Mouse (Mus musculus) right cerebral cortex, adult 2 months (tissue): ENCODE measurements around the gene Pus1.

Experiments
- DNase-seq, 2 experiments: peaks; one replicate each; pipeline ENCODE4 v3.0.0; 2021 to 2022; ENCODE audit warnings: low spot score in 2 of 2

The Pus1 gene

GRCm38 (mm10) chr5:110779998-110780760 lies at the start of gene Pus1:
Pus1 (minus strand) TSS chr5:110780659.
- peak; percentile 95 to 98 for DNase-seq

- no peak for DNase-seq
Observed at GRCm38 (mm10) chr5:110827576-110827975, 47.1 kb upstream of the Pus1 start.

GRCm38 (mm10) chr5:110826781-110827495 lies 46.5 kb upstream of the Pus1 start:
- DNase-seq, result peak in 1 of 2 experiments; percentile 10

- DNase-seq, result no peak
Observed at GRCm38 (mm10) chr5:110824421-110824820, 44.0 kb upstream of the Pus1 start.

GRCm38 (mm10) chr5:110809667-110810325 lies 29.3 kb upstream of the Pus1 start, which contains the start of gene Ulk1:
Ulk1 (minus strand) TSS chr5:110810097.
- DNase-seq, result peak; percentile 99

- DNase-seq, result no peak
Observed at GRCm38 (mm10) chr5:110808821-110809666, 28.6 kb upstream of the Pus1 start.

GRCm38 (mm10) chr5:110808061-110808631 lies 27.7 kb upstream of the Pus1 start:
- DNase-seq, result peak; percentile 81 to 89

GRCm38 (mm10) chr5:110807453-110807852 lies 27.0 kb upstream of the Pus1 start:
- no peak for DNase-seq

GRCm38 (mm10) chr5:110806676-110807075 lies 26.2 kb upstream of the Pus1 start:
- no peak for DNase-seq

- DNase-seq, result no peak
Observed at GRCm38 (mm10) chr5:110806154-110806553, 25.7 kb upstream of the Pus1 start.

- no peak for DNase-seq
Observed at GRCm38 (mm10) chr5:110804012-110804743, 23.7 kb upstream of the Pus1 start.

GRCm38 (mm10) chr5:110802809-110803208 lies 22.4 kb upstream of the Pus1 start:
- DNase-seq, result no peak

- DNase-seq, result no peak
Observed at GRCm38 (mm10) chr5:110802186-110802585, 21.7 kb upstream of the Pus1 start.

- DNase-seq, result no peak
Observed at GRCm38 (mm10) chr5:110801036-110801624, 20.7 kb upstream of the Pus1 start.

GRCm38 (mm10) chr5:110797696-110798095 lies 17.2 kb upstream of the Pus1 start:
- DNase-seq, result no peak

- no peak for DNase-seq
Observed at GRCm38 (mm10) chr5:110794363-110794762, 13.9 kb upstream of the Pus1 start.

GRCm38 (mm10) chr5:110788684-110789083 lies 8.2 kb upstream of the Pus1 start:
- no peak for DNase-seq

- DNase-seq, result peak; percentile 57 to 59
Observed at GRCm38 (mm10) chr5:110786081-110786835, 5.8 kb upstream of the Pus1 start.

- no peak for DNase-seq
Observed at GRCm38 (mm10) chr5:110783150-110783549, 2.7 kb upstream of the Pus1 start.
